Mouse (Mus musculus): ENCODE results near the gene Rbms3.

GRCm38 (mm10) chr9:117380876-117381275 lies 248.8 kb downstream of the Rbms3 start:
- no peak for TF ChIP-seq MXI1 (IDR thresholded peaks at IDR 0.05; ENCODE audit: low read depth, low read length)
- TF ChIP-seq MYC (IDR thresholded peaks at IDR 0.05; ENCODE audit: low read depth, low read length), result no peak
- TF ChIP-seq EP300 (IDR thresholded peaks at IDR 0.05; ENCODE audit: low read length), result no peak
- TF ChIP-seq POLR2A (IDR thresholded peaks at IDR 0.05; ENCODE audit: low read depth, low read length), result no peak
- TF ChIP-seq CTCF (conservative IDR thresholded peaks at IDR 0.05 in 1 of 2, IDR thresholded peaks at IDR 0.05 in 1 of 2; ENCODE audit: low read depth in 2 of 2, low read length in 2 of 2), result no peak
- no peak for TF ChIP-seq MAFK (IDR thresholded peaks at IDR 0.05; ENCODE audit: insufficient replicate concordance, low read length)
- TF ChIP-seq GABPA (IDR thresholded peaks at IDR 0.05; ENCODE audit: insufficient replicate concordance, low read depth, low read length), result no peak
- no peak for TF ChIP-seq UBTF (IDR thresholded peaks at IDR 0.05; ENCODE audit: low read depth, low read length)
